Mouse (Mus musculus) liver, postnatal 0 days (tissue): ENCODE measurements around the gene Morf4l1.

Experiments used
- CTCF ChIP-seq: sonication (generic); IDR thresholded peaks from 2 replicates; pipeline ENCODE4 v1.5.1; 2016; ENCODE audit warnings: antibody characterized with exemption, low read depth
- EP300 ChIP-seq: IDR thresholded peaks from 2 replicates; pipeline ENCODE4 v1.6.1; 2016; ENCODE audit warnings: antibody characterized with exemption, low read depth, mild to moderate bottlenecking

DNA sequence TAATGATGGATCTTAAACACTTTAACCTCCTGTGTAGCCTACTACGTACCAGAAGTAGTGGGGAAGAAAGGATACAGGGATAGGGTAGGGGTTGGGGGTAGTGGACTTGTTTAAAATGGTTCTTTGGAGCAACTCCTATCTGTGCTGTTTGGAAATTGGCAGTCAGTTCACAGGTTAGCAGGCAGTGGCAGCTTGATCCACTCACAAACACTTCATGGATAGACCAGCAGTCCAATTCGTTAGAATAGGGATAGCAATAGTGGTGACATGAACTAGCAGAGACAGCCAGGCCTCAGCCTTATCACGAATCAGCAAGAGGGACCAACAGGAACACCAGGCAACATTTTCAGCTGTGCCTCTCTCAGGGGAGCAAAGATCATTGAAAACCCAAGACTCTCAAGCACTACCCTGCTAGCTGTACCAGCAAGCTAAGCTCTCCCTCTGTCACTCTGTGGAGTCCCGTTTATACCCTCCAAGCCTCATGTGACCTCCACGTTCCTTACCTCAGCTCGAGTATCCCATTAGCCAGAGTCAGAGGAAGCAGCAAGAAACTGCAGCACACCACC lies 14.1 kb upstream of the Morf4l1 start:
- no peak for TF ChIP-seq EP300
- no peak for TF ChIP-seq CTCF
